Mouse (Mus musculus) heart, embryonic 13.5 days (tissue): ENCODE results near the gene Rnf44. TPM values are rescaled to one million over a fixed set of nuclear protein-coding genes. Genes with fewer than 3 reads are reported as not detected.

Experiments
- ATAC-seq: fragments of 200-750 bp; cut with Nextera tagmentation; 2 replicates; pipeline ENCODE4 v1.8.0; 2017; ENCODE audit warnings: moderate TSS enrichment; ENCODE audit not compliant: insufficient number of reproducible peaks, low FRiP score, low TSS enrichment; ENCODE audit errors: extremely low read depth
- H3K27ac ChIP-seq: fragments of 300-500 bp; sonication (generic); replicated peaks from 2 replicates; pipeline ENCODE4 v1.5.1; 2015; ENCODE audit warnings: moderate library complexity, mild to moderate bottlenecking, inconsistent platforms
- H3K27me3 ChIP-seq: fragments of 300-500 bp; sonication (generic); replicated peaks from 2 replicates; pipeline ENCODE4 v1.6.1; 2015; ENCODE audit warnings: mild to moderate bottlenecking, inconsistent platforms
- H3K36me3 ChIP-seq: fragments of 300-500 bp; sonication (generic); 2 replicates; pipeline ENCODE4 v1.6.1; 2015; ENCODE audit warnings: mild to moderate bottlenecking, inconsistent platforms
- H3K4me1 ChIP-seq: fragments of 300-500 bp; sonication (generic); 2 replicates; pipeline ENCODE4 v1.6.1; 2015; ENCODE audit warnings: inconsistent platforms
- H3K4me2 ChIP-seq: fragments of 300-500 bp; sonication (generic); 2 replicates; pipeline ENCODE4 v1.6.1; 2015; ENCODE audit warnings: inconsistent platforms, mild to moderate bottlenecking, moderate library complexity
- H3K4me3 ChIP-seq: fragments of 300-500 bp; sonication (generic); 2 replicates; pipeline ENCODE4 v1.5.1; 2015; ENCODE audit warnings: moderate library complexity, mild to moderate bottlenecking, inconsistent platforms
- H3K9ac ChIP-seq: fragments of 300-500 bp; sonication (generic); 2 replicates; pipeline ENCODE4 v1.6.1; 2015; ENCODE audit warnings: inconsistent platforms, mild to moderate bottlenecking, moderate library complexity
- H3K9me3 ChIP-seq: fragments of 300-500 bp; sonication (generic); 2 replicates; pipeline ENCODE4 v1.6.1; 2016; ENCODE audit warnings: inconsistent platforms
- WGBS: fragments of 180-500 bp; shearing (Covaris S2); methylation state at CpG from one replicate; pipeline ENCODE4 v1.1.7; 2015; ENCODE audit warnings: mixed read lengths; 5-methylcytosine and 5-hydroxymethylcytosine counted together
- polyA plus RNA-seq: library from polyadenylated mRNA; unstranded; fragments of >200 nt; fragmentation: Nextera tagmentation; extraction: Ambion mirVana; gene quantifications from 2 replicates; pipeline ENCODE4 v1.2.1, GENCODE M21; 2015

The Rnf44 gene
- polyA plus RNA-seq, 1 experiment from 2014 or later, result 53.2 TPM

- H3K27me3 ChIP-seq, result no peaks in the 10 kb centered on the region
- WGBS, result 91% methylated on average over 1 of the region's 1 CpGs
- H3K4me2 ChIP-seq, result no peak overlapping the region
- H3K36me3 ChIP-seq, result peaks cover 87% of the 10 kb centered on the region
- no peak overlapping the region for H3K9ac ChIP-seq
- H3K4me3 ChIP-seq, result no peak overlapping the region
- no peaks in the 10 kb centered on the region for H3K9me3 ChIP-seq
- ATAC-seq, result no peak
- H3K27ac ChIP-seq, result no peak overlapping the region
- no peaks in the 10 kb centered on the region for H3K4me1 ChIP-seq
Observed at GRCm38 (mm10) chr13:54664509-54664908, 29.2 kb downstream of the Rnf44 start.

GRCm38 (mm10) chr13:54663999-54664398 lies 29.7 kb downstream of the Rnf44 start:
- Histone ChIP-seq H3K4me2 (no peak overlapping the region), H3K27me3 (no peaks in the 10 kb centered on the region), H3K9me3 (no peaks in the 10 kb centered on the region), H3K4me1 (no peaks in the 10 kb centered on the region), H3K4me3 (no peak overlapping the region), H3K27ac (no peak overlapping the region), H3K9ac (no peak overlapping the region), H3K36me3 (peaks cover 88% of the 10 kb centered on the region)
- 83% methylated on average over 4 of the region's 4 CpGs for WGBS
- ATAC-seq, result no peak

- no peak for ATAC-seq
- Histone ChIP-seq H3K27ac (no peak overlapping the region), H3K36me3 (peaks cover 94% of the 10 kb centered on the region), H3K4me1 (no peaks in the 10 kb centered on the region), H3K27me3 (no peaks in the 10 kb centered on the region), H3K9me3 (no peaks in the 10 kb centered on the region), H3K9ac (no peak overlapping the region), H3K4me2 (no peak overlapping the region), H3K4me3 (no peak overlapping the region)
- 87% methylated on average over 12 of the region's 12 CpGs for WGBS
Observed at GRCm38 (mm10) chr13:54661358-54661757, 32.3 kb downstream of the Rnf44 start.

- WGBS, result 78% methylated on average over 5 of the region's 5 CpGs
- H3K4me1 ChIP-seq, result no peaks in the 10 kb centered on the region
- H3K9me3 ChIP-seq, result no peaks in the 10 kb centered on the region
- no peak overlapping the region for H3K4me2 ChIP-seq
- no peak overlapping the region for H3K9ac ChIP-seq
- H3K36me3 ChIP-seq, result peaks cover 96% of the 10 kb centered on the region
- no peak for ATAC-seq
- no peak overlapping the region for H3K27ac ChIP-seq
- H3K27me3 ChIP-seq, result no peaks in the 10 kb centered on the region
- no peak overlapping the region for H3K4me3 ChIP-seq
Observed at GRCm38 (mm10) chr13:54660877-54661276, 32.8 kb downstream of the Rnf44 start.

GRCm38 (mm10) chr13:54650461-54650860 lies 43.2 kb downstream of the Rnf44 start:
- no peak for ATAC-seq
- WGBS, result 89% methylated on average over 3 of the region's 3 CpGs
- Histone ChIP-seq H3K27ac (no peak overlapping the region), H3K9ac (no peak overlapping the region), H3K36me3 (peaks cover 100% of the 10 kb centered on the region), H3K4me2 (no peak overlapping the region), H3K4me3 (no peak overlapping the region), H3K4me1 (no peaks in the 10 kb centered on the region), H3K27me3 (no peaks in the 10 kb centered on the region), H3K9me3 (no peaks in the 10 kb centered on the region)

- H3K4me1 ChIP-seq, result peaks cover 4% of the 10 kb centered on the region; the same call in 1 of the 2 replicates
- H3K4me3 ChIP-seq, result no peak overlapping the region
- no peaks in the 10 kb centered on the region for H3K9me3 ChIP-seq
- no peak overlapping the region for H3K27ac ChIP-seq
- no peak overlapping the region for H3K4me2 ChIP-seq
- ATAC-seq, result no peak
- no peaks in the 10 kb centered on the region for H3K27me3 ChIP-seq
- peaks cover 62% of the 10 kb centered on the region for H3K36me3 ChIP-seq
- no peak overlapping the region for H3K9ac ChIP-seq
- WGBS, result 93% methylated on average over 3 of the region's 3 CpGs
Observed at GRCm38 (mm10) chr13:54635011-54635410, 58.7 kb downstream of the Rnf44 start.

- WGBS, result 57% methylated on average over 3 of the region's 3 CpGs
- H3K27ac ChIP-seq, result no peak overlapping the region
- ATAC-seq, result no peak
Observed at GRCm38 (mm10) chr13:54632731-54633277, 60.9 kb downstream of the Rnf44 start.

More at GRCm38 (mm10) chr13:54632731-54633277, 60.9 kb downstream of the Rnf44 start:
- Histone ChIP-seq H3K36me3 (peaks cover 51% of the 10 kb centered on the region), H3K27me3 (no peaks in the 10 kb centered on the region), H3K4me2 (no peak overlapping the region), H3K9me3 (no peaks in the 10 kb centered on the region), H3K9ac (no peak overlapping the region), H3K4me1 (peaks cover 4% of the 10 kb centered on the region; the same call in 1 of the 2 replicates), H3K4me3 (no peak overlapping the region)

Other genes starting within 250 kb of the Rnf44 start
- 76.7 and 83.8 TPM in 2 replicates for gene Thoc3, start 225.1 kb downstream of the Rnf44 start, polyA plus RNA-seq
- gene Simc1, start 190.1 kb downstream of the Rnf44 start, polyA plus RNA-seq, result 5.4 and 5.7 TPM in 2 replicates
- gene 4833439L19Rik, start 128.5 kb downstream of the Rnf44 start, polyA plus RNA-seq, result 110 and 122 TPM in 2 replicates
- gene Arl10, start 118.9 kb downstream of the Rnf44 start, polyA plus RNA-seq, result 19.0 and 19.2 TPM in 2 replicates
- gene Nop16, start 103.8 kb downstream of the Rnf44 start, polyA plus RNA-seq, result 60.6 and 60.9 TPM in 2 replicates
- 229 and 258 TPM in 2 replicates for gene Higd2a, start 103.7 kb downstream of the Rnf44 start, polyA plus RNA-seq
- 44.6 and 50.3 TPM in 2 replicates for gene Cltb, start 82.6 kb downstream of the Rnf44 start, polyA plus RNA-seq
- 42.6 and 45.5 TPM in 2 replicates for gene Faf2, start 72.1 kb downstream of the Rnf44 start, polyA plus RNA-seq
- gene Cdhr2, start 7.6 kb upstream of the Rnf44 start, polyA plus RNA-seq, result 0.45 TPM in 1 of 2 replicates, not detected in the other
- not detected in 2 replicates for gene Gprin1, start 56.0 kb upstream of the Rnf44 start, polyA plus RNA-seq
- not detected in 2 replicates for gene Sncb, start 72.7 kb upstream of the Rnf44 start, polyA plus RNA-seq
- gene Eif4e1b, start 90.1 kb upstream of the Rnf44 start, polyA plus RNA-seq, result not detected in 2 replicates
- gene Tspan17, start 95.5 kb upstream of the Rnf44 start, polyA plus RNA-seq, result 5.3 TPM in 2 replicates